Mouse (Mus musculus): ENCODE results near the gene Srp72. TPM values are rescaled to one million over a fixed set of nuclear protein-coding genes. Genes with fewer than 3 reads are reported as not detected.

The Srp72 gene
- polyA plus RNA-seq, 1 experiment from 2014 or later: 99.7 TPM

- peak overlapping the region; percentile 85 for H3K4me3 ChIP-seq
- peak overlapping the region; percentile 87 for H3K27ac ChIP-seq
- peak overlapping the region; percentile 84 for H3K9ac ChIP-seq
- peak; percentile 16 for ATAC-seq (ENCODE audit: insufficient number of reproducible peaks, insufficient read depth, low FRiP score, low TSS enrichment, low read depth)
- no peaks in the 10 kb centered on the region for H3K9me3 ChIP-seq
- no peaks in the 10 kb centered on the region for H3K27me3 ChIP-seq
- under 1% methylated on average over 24 of the region's 24 CpGs for WGBS
- H3K36me3 ChIP-seq: peaks cover 19% of the 10 kb centered on the region; the same call in 1 of the 2 replicates
- peak overlapping the region; percentile 82 for H3K4me2 ChIP-seq
- H3K4me1 ChIP-seq: peaks cover 39% of the 10 kb centered on the region
Observed at GRCm38 (mm10) chr5:76950343-76951105, 24.0 kb upstream of the Srp72 start.

GRCm38 (mm10) chr5:76951106-76952027 is 23.1 kb upstream of the Srp72 start, which contains the start of the genes Paics and Ppat:
Paics (plus strand) TSS chr5:76951307.
Ppat (minus strand) TSS chr5:76951578.
- H3K36me3 ChIP-seq: peaks cover 23% of the 10 kb centered on the region
- WGBS: under 1% methylated on average over 81 of the region's 81 CpGs
- peak; percentile 98 for ATAC-seq (ENCODE audit: insufficient number of reproducible peaks, insufficient read depth, low FRiP score, low TSS enrichment, low read depth)
- no peaks in the 10 kb centered on the region for H3K9me3 ChIP-seq
- H3K9ac ChIP-seq: peak within 1 kb of the TSS; percentile 84
- peak within 1 kb of the TSS; percentile 87 for H3K27ac ChIP-seq
- peaks cover 35% of the 10 kb centered on the region for H3K4me1 ChIP-seq
- H3K4me3 ChIP-seq: peak within 1 kb of the TSS; percentile 85
- H3K27me3 ChIP-seq: no peaks in the 10 kb centered on the region
- peak within 1 kb of the TSS; percentile 82 for H3K4me2 ChIP-seq

GRCm38 (mm10) chr5:76952112-76953040 is 22.1 kb upstream of the Srp72 start:
- peak overlapping the region; percentile 82 for H3K4me2 ChIP-seq
- H3K4me1 ChIP-seq: peaks cover 32% of the 10 kb centered on the region
- peaks cover 28% of the 10 kb centered on the region for H3K36me3 ChIP-seq
- H3K9me3 ChIP-seq: no peaks in the 10 kb centered on the region
- H3K4me3 ChIP-seq: peak overlapping the region; percentile 85
- peak overlapping the region; percentile 84 for H3K9ac ChIP-seq
- no peaks in the 10 kb centered on the region for H3K27me3 ChIP-seq
- ATAC-seq (ENCODE audit: insufficient number of reproducible peaks, insufficient read depth, low FRiP score, low TSS enrichment, low read depth): no peak
- WGBS: 9% methylated on average over 7 of the region's 7 CpGs
- H3K27ac ChIP-seq: peak overlapping the region; percentile 87

- no peak for ATAC-seq (ENCODE audit: insufficient number of reproducible peaks, insufficient read depth, low FRiP score, low TSS enrichment, low read depth)
- Histone ChIP-seq H3K4me1 (peaks cover 32% of the 10 kb centered on the region), H3K36me3 (peaks cover 42% of the 10 kb centered on the region), H3K4me2 (no peak overlapping the region), H3K9me3 (no peaks in the 10 kb centered on the region), H3K9ac (no peak overlapping the region), H3K4me3 (no peak overlapping the region), H3K27me3 (no peaks in the 10 kb centered on the region), H3K27ac (no peak overlapping the region)
- 79% methylated on average over 3 of the region's 3 CpGs for WGBS
Observed at GRCm38 (mm10) chr5:76953794-76954193, 20.7 kb upstream of the Srp72 start.

GRCm38 (mm10) chr5:76954271-76954900 is 20.1 kb upstream of the Srp72 start:
- H3K4me3 ChIP-seq: no peak overlapping the region
- WGBS: 84% methylated on average over 6 of the region's 6 CpGs
- H3K9ac ChIP-seq: no peak overlapping the region
- peaks cover 30% of the 10 kb centered on the region for H3K4me1 ChIP-seq
- peaks cover 46% of the 10 kb centered on the region for H3K36me3 ChIP-seq
- no peak overlapping the region for H3K27ac ChIP-seq
- H3K4me2 ChIP-seq: no peak overlapping the region
- no peaks in the 10 kb centered on the region for H3K27me3 ChIP-seq
- ATAC-seq (ENCODE audit: insufficient number of reproducible peaks, insufficient read depth, low FRiP score, low TSS enrichment, low read depth): no peak
- H3K9me3 ChIP-seq: no peaks in the 10 kb centered on the region

GRCm38 (mm10) chr5:76955474-76955873 is 19.0 kb upstream of the Srp72 start:
- Histone ChIP-seq H3K9me3 (no peaks in the 10 kb centered on the region), H3K27me3 (no peaks in the 10 kb centered on the region), H3K4me3 (no peak overlapping the region), H3K36me3 (peaks cover 56% of the 10 kb centered on the region), H3K9ac (no peak overlapping the region), H3K4me1 (peaks cover 23% of the 10 kb centered on the region), H3K4me2 (no peak overlapping the region), H3K27ac (no peak overlapping the region)
- 79% methylated on average over 4 of the region's 4 CpGs for WGBS
- no peak for ATAC-seq (ENCODE audit: insufficient number of reproducible peaks, insufficient read depth, low FRiP score, low TSS enrichment, low read depth)

- 92% methylated on average over 1 of the region's 1 CpGs for WGBS
- Histone ChIP-seq H3K4me2 (no peak overlapping the region), H3K9me3 (no peaks in the 10 kb centered on the region), H3K27me3 (no peaks in the 10 kb centered on the region), H3K36me3 (peaks cover 80% of the 10 kb centered on the region), H3K4me3 (no peak overlapping the region), H3K4me1 (peaks cover 15% of the 10 kb centered on the region; the same call in 1 of the 2 replicates), H3K9ac (no peak overlapping the region), H3K27ac (no peak overlapping the region)
- no peak for ATAC-seq (ENCODE audit: insufficient number of reproducible peaks, insufficient read depth, low FRiP score, low TSS enrichment, low read depth)
Observed at GRCm38 (mm10) chr5:76957954-76958353, 16.5 kb upstream of the Srp72 start.

- no peaks in the 10 kb centered on the region for H3K9me3 ChIP-seq
- ATAC-seq (ENCODE audit: insufficient number of reproducible peaks, insufficient read depth, low FRiP score, low TSS enrichment, low read depth): no peak
- WGBS: 89% methylated on average over 5 of the region's 5 CpGs
- H3K4me1 ChIP-seq: peaks cover 7% of the 10 kb centered on the region; the same call in 1 of the 2 replicates
- peaks cover 90% of the 10 kb centered on the region for H3K36me3 ChIP-seq
- H3K9ac ChIP-seq: no peak overlapping the region
- no peak overlapping the region for H3K4me3 ChIP-seq
- no peak overlapping the region for H3K4me2 ChIP-seq
- no peak overlapping the region for H3K27ac ChIP-seq
- H3K27me3 ChIP-seq: no peaks in the 10 kb centered on the region
Observed at GRCm38 (mm10) chr5:76959587-76959986, 14.9 kb upstream of the Srp72 start.

GRCm38 (mm10) chr5:76962545-76962944 is 11.9 kb upstream of the Srp72 start:
- Histone ChIP-seq H3K4me1 (no peaks in the 10 kb centered on the region), H3K27me3 (no peaks in the 10 kb centered on the region), H3K9ac (no peak overlapping the region), H3K36me3 (peaks cover 86% of the 10 kb centered on the region), H3K9me3 (no peaks in the 10 kb centered on the region), H3K27ac (no peak overlapping the region), H3K4me2 (no peak overlapping the region), H3K4me3 (no peak overlapping the region)
- ATAC-seq (ENCODE audit: insufficient number of reproducible peaks, insufficient read depth, low FRiP score, low TSS enrichment, low read depth): no peak
- 67% methylated on average over 11 of the region's 11 CpGs for WGBS

GRCm38 (mm10) chr5:76964651-76965050 is 9.8 kb upstream of the Srp72 start:
- no peak overlapping the region for H3K9ac ChIP-seq
- no peaks in the 10 kb centered on the region for H3K4me1 ChIP-seq
- no peak for ATAC-seq (ENCODE audit: insufficient number of reproducible peaks, insufficient read depth, low FRiP score, low TSS enrichment, low read depth)
- WGBS: 91% methylated on average over 3 of the region's 3 CpGs
- H3K36me3 ChIP-seq: peaks cover 87% of the 10 kb centered on the region
- H3K4me3 ChIP-seq: no peak overlapping the region
- H3K4me2 ChIP-seq: no peak overlapping the region
- no peaks in the 10 kb centered on the region for H3K9me3 ChIP-seq
- no peaks in the 10 kb centered on the region for H3K27me3 ChIP-seq
- no peak overlapping the region for H3K27ac ChIP-seq

Measured in embryonic facial prominence, embryonic 13.5 days (tissue).